Mouse (Mus musculus) 3T3-L1 (cell line): ENCODE measurements around the gene Hoxa9.

Source experiments
- DNase-seq: peaks from one replicate; pipeline ENCODE4 v3.0.0-alpha.2; 2015; ENCODE audit warnings: low read depth, low spot score

The Hoxa9 gene

GRCm38 (mm10) chr6:52203371-52204049, 27.4 kb downstream of the Hoxa9 start:
- peak; percentile 42 for DNase-seq

- DNase-seq: no peak
Observed at GRCm38 (mm10) chr6:52203121-52203370, 27.8 kb downstream of the Hoxa9 start.

GRCm38 (mm10) chr6:52202362-52203120, 28.3 kb downstream of the Hoxa9 start:
- DNase-seq: no peak

GRCm38 (mm10) chr6:52201269-52201668, 29.6 kb downstream of the Hoxa9 start:
- DNase-seq: no peak

- no peak for DNase-seq
Observed at GRCm38 (mm10) chr6:52200751-52201250, 30.1 kb downstream of the Hoxa9 start.

- no peak for DNase-seq
Observed at GRCm38 (mm10) chr6:52200073-52200750, 30.7 kb downstream of the Hoxa9 start.

- peak; percentile 84 for DNase-seq
Observed at GRCm38 (mm10) chr6:52197271-52197670, 33.6 kb downstream of the Hoxa9 start.

- DNase-seq: peak; percentile 64
Observed at GRCm38 (mm10) chr6:52196811-52197210, 34.1 kb downstream of the Hoxa9 start.

- DNase-seq: no peak
Observed at GRCm38 (mm10) chr6:52194690-52195089, 36.2 kb downstream of the Hoxa9 start.

- peak; percentile 73 for DNase-seq
Observed at GRCm38 (mm10) chr6:52191860-52192550, 38.9 kb downstream of the Hoxa9 start.

GRCm38 (mm10) chr6:52190906-52191810, 39.7 kb downstream of the Hoxa9 start, which contains the start of gene Hoxa4:
Gene Hoxa4, minus strand, starts transcription at chr6:52191753.
- DNase-seq: no peak

- DNase-seq: no peak
Observed at GRCm38 (mm10) chr6:52190410-52190809, 40.5 kb downstream of the Hoxa9 start.

- no peak for DNase-seq
Observed at GRCm38 (mm10) chr6:52189909-52190308, 41.0 kb downstream of the Hoxa9 start.

GRCm38 (mm10) chr6:52189172-52189591, 41.7 kb downstream of the Hoxa9 start:
- DNase-seq: peak; percentile 54

GRCm38 (mm10) chr6:52186500-52186899, 44.4 kb downstream of the Hoxa9 start:
- DNase-seq: no peak

GRCm38 (mm10) chr6:52185834-52186233, 45.1 kb downstream of the Hoxa9 start:
- DNase-seq: no peak

GRCm38 (mm10) chr6:52185222-52185621, 45.7 kb downstream of the Hoxa9 start:
- DNase-seq: peak; percentile 92

GRCm38 (mm10) chr6:52184668-52185067, 46.2 kb downstream of the Hoxa9 start:
- DNase-seq: peak; percentile 52

- peak; percentile 49 for DNase-seq
Observed at GRCm38 (mm10) chr6:52183311-52184080, 47.4 kb downstream of the Hoxa9 start.

- no peak for DNase-seq
Observed at GRCm38 (mm10) chr6:52182793-52183192, 48.1 kb downstream of the Hoxa9 start.
